Mouse (Mus musculus) midbrain, embryonic 13.5 days (tissue): ENCODE results near the gene Vmn1r40. TPM values are rescaled to one million over a fixed set of nuclear protein-coding genes. Genes with fewer than 3 reads are reported as not detected.

Experiments used
- ATAC-seq: fragments of 200-750 bp; cut with Nextera tagmentation; 2 replicates; pipeline ENCODE4 v1.8.0; 2017; ENCODE audit warnings: mild to moderate bottlenecking, moderate TSS enrichment, moderate library complexity
- H3K27ac ChIP-seq: fragments of 300-500 bp; sonication (generic); 2 replicates; pipeline ENCODE4 v1.5.1; 2015; ENCODE audit warnings: inconsistent platforms, mild to moderate bottlenecking, moderate library complexity
- H3K27me3 ChIP-seq: fragments of 300-500 bp; sonication (generic); 2 replicates; pipeline ENCODE4 v1.6.1; 2015; ENCODE audit warnings: mild to moderate bottlenecking, inconsistent platforms
- H3K36me3 ChIP-seq: fragments of 300-500 bp; sonication (generic); 2 replicates; pipeline ENCODE4 v1.6.1; 2015; ENCODE audit warnings: mild to moderate bottlenecking, inconsistent platforms
- H3K4me1 ChIP-seq: fragments of 300-500 bp; sonication (generic); replicated peaks from 2 replicates; pipeline ENCODE4 v1.6.1; 2015; ENCODE audit warnings: inconsistent platforms
- H3K4me2 ChIP-seq: fragments of 300-500 bp; sonication (generic); replicated peaks from 2 replicates; pipeline ENCODE4 v1.6.1; 2015; ENCODE audit warnings: moderate library complexity, mild to moderate bottlenecking, inconsistent platforms
- H3K4me3 ChIP-seq: fragments of 300-500 bp; sonication (generic); replicated peaks from 2 replicates; pipeline ENCODE4 v1.5.1; 2015; ENCODE audit warnings: mild to moderate bottlenecking, inconsistent platforms
- H3K9ac ChIP-seq: fragments of 300-500 bp; sonication (generic); replicated peaks from 2 replicates; pipeline ENCODE4 v1.6.1; 2015; ENCODE audit warnings: mild to moderate bottlenecking, inconsistent platforms
- H3K9me3 ChIP-seq: fragments of 300-500 bp; sonication (generic); 2 replicates; pipeline ENCODE4 v1.6.1; 2016; ENCODE audit warnings: mild to moderate bottlenecking, inconsistent platforms
- WGBS: fragments of 180-500 bp; shearing (Covaris S2); methylation state at CpG from one replicate; pipeline ENCODE4 v1.1.7; 2015; 5-methylcytosine and 5-hydroxymethylcytosine counted together
- polyA plus RNA-seq: library from polyadenylated mRNA; unstranded; fragments of >200 nt; fragmentation: Nextera tagmentation; extraction: Ambion mirVana; gene quantifications from 2 replicates; pipeline ENCODE4 v1.2.1, GENCODE M21; 2015

Gene Vmn1r40
- polyA plus RNA-seq, 1 experiment from 2014 or later, result not detected

GRCm38 (mm10) chr6:89673135-89673780 lies 34.1 kb upstream of the Vmn1r40 start:
- 88% methylated on average over 11 of the region's 11 CpGs for WGBS

GRCm38 (mm10) chr6:89678522-89678921 lies 28.8 kb upstream of the Vmn1r40 start:
- Histone ChIP-seq H3K9me3 (no peaks in the 10 kb centered on the region), H3K27ac (no peak overlapping the region), H3K27me3 (no peaks in the 10 kb centered on the region), H3K4me3 (no peak overlapping the region), H3K9ac (no peak overlapping the region), H3K36me3 (peaks cover 26% of the 10 kb centered on the region), H3K4me2 (no peak overlapping the region), H3K4me1 (no peaks in the 10 kb centered on the region)
- 72% methylated on average over 4 of the region's 4 CpGs for WGBS
- no peak for ATAC-seq

More at GRCm38 (mm10) chr6:89673135-89673780, 34.1 kb upstream of the Vmn1r40 start:
- no peaks in the 10 kb centered on the region for H3K9me3 ChIP-seq
- no peak overlapping the region for H3K27ac ChIP-seq
- no peaks in the 10 kb centered on the region for H3K4me1 ChIP-seq
- no peaks in the 10 kb centered on the region for H3K27me3 ChIP-seq
- H3K36me3 ChIP-seq, result peaks cover 30% of the 10 kb centered on the region
- H3K4me2 ChIP-seq, result no peak overlapping the region
- no peak overlapping the region for H3K9ac ChIP-seq
- H3K4me3 ChIP-seq, result no peak overlapping the region
- ATAC-seq, result no peak

- Histone ChIP-seq H3K27ac (no peak overlapping the region), H3K36me3 (peaks cover 18% of the 10 kb centered on the region), H3K4me3 (no peak overlapping the region), H3K4me1 (no peaks in the 10 kb centered on the region), H3K4me2 (no peak overlapping the region), H3K9ac (no peak overlapping the region), H3K9me3 (no peaks in the 10 kb centered on the region), H3K27me3 (no peaks in the 10 kb centered on the region)
- 26% methylated on average over 10 of the region's 10 CpGs for WGBS
- ATAC-seq, result peak; percentile 77
These were observed 28.0 kb upstream of the Vmn1r40 start for GRCm38 (mm10) chr6:89679291-89679835.

- 8% methylated on average over 8 of the region's 8 CpGs for WGBS
- H3K9me3 ChIP-seq, result no peaks in the 10 kb centered on the region
- peak; percentile 44; the same call in 1 of the 2 replicates for ATAC-seq
- no peak overlapping the region for H3K27ac ChIP-seq
- H3K27me3 ChIP-seq, result no peaks in the 10 kb centered on the region
- H3K4me1 ChIP-seq, result no peaks in the 10 kb centered on the region
- no peak overlapping the region for H3K9ac ChIP-seq
- peaks cover 10% of the 10 kb centered on the region for H3K36me3 ChIP-seq
- H3K4me3 ChIP-seq, result no peak overlapping the region
- H3K4me2 ChIP-seq, result no peak overlapping the region
These were observed 27.2 kb upstream of the Vmn1r40 start for GRCm38 (mm10) chr6:89680155-89680554.

- Histone ChIP-seq H3K4me2 (no peak overlapping the region), H3K27me3 (no peaks in the 10 kb centered on the region), H3K27ac (no peak overlapping the region), H3K9ac (no peak overlapping the region), H3K4me3 (no peak overlapping the region), H3K9me3 (no peaks in the 10 kb centered on the region), H3K4me1 (no peaks in the 10 kb centered on the region), H3K36me3 (no peaks in the 10 kb centered on the region)
- 73% methylated on average over 1 of the region's 1 CpGs for WGBS
- ATAC-seq, result no peak
These were observed 23.1 kb upstream of the Vmn1r40 start for GRCm38 (mm10) chr6:89684231-89684630.

- no peaks in the 10 kb centered on the region for H3K36me3 ChIP-seq
- no peaks in the 10 kb centered on the region for H3K9me3 ChIP-seq
- no peaks in the 10 kb centered on the region for H3K27me3 ChIP-seq
- no peak overlapping the region for H3K9ac ChIP-seq
- no peaks in the 10 kb centered on the region for H3K4me1 ChIP-seq
- 76% methylated on average over 1 of the region's 1 CpGs for WGBS
- no peak for ATAC-seq
- H3K4me3 ChIP-seq, result no peak overlapping the region
- H3K27ac ChIP-seq, result no peak overlapping the region
- H3K4me2 ChIP-seq, result no peak overlapping the region
These were observed 20.2 kb upstream of the Vmn1r40 start for GRCm38 (mm10) chr6:89687100-89687499.

- no peak overlapping the region for H3K4me3 ChIP-seq
- H3K4me2 ChIP-seq, result no peak overlapping the region
- H3K36me3 ChIP-seq, result no peaks in the 10 kb centered on the region
- peaks cover 2% of the 10 kb centered on the region; the same call in 1 of the 2 replicates for H3K9me3 ChIP-seq
- WGBS, result 61% methylated on average over 2 of the region's 2 CpGs
- no peaks in the 10 kb centered on the region for H3K27me3 ChIP-seq
- no peak for ATAC-seq
- no peak overlapping the region for H3K9ac ChIP-seq
- H3K4me1 ChIP-seq, result no peaks in the 10 kb centered on the region
- no peak overlapping the region for H3K27ac ChIP-seq
These were observed 716 bp upstream of the Vmn1r40 start for GRCm38 (mm10) chr6:89706624-89707023.

- Histone ChIP-seq H3K4me1 (no peaks in the 10 kb centered on the region), H3K4me3 (no peak overlapping the region), H3K4me2 (no peak overlapping the region), H3K36me3 (no peaks in the 10 kb centered on the region), H3K27me3 (no peaks in the 10 kb centered on the region), H3K9me3 (peaks cover 3% of the 10 kb centered on the region; the same call in 1 of the 2 replicates), H3K9ac (no peak overlapping the region), H3K27ac (no peak overlapping the region)
- no peak for ATAC-seq
These were observed 10.7 kb downstream of the Vmn1r40 start for GRCm38 (mm10) chr6:89718051-89718450.

GRCm38 (mm10) chr6:89740466-89740865 lies 33.1 kb downstream of the Vmn1r40 start, which contains the start of gene Vmn1r41:
Gene Vmn1r41 (plus strand): TSS chr6:89740766.
- H3K4me1 ChIP-seq, result no peaks in the 10 kb centered on the region

GRCm38 (mm10) chr6:89742811-89743210 lies 35.5 kb downstream of the Vmn1r40 start:
- no peak overlapping the region for H3K9ac ChIP-seq
- H3K4me3 ChIP-seq, result no peak overlapping the region
- no peak for ATAC-seq
- H3K27me3 ChIP-seq, result no peaks in the 10 kb centered on the region
- H3K27ac ChIP-seq, result no peak overlapping the region
- H3K9me3 ChIP-seq, result no peaks in the 10 kb centered on the region
- H3K4me1 ChIP-seq, result no peaks in the 10 kb centered on the region
- H3K4me2 ChIP-seq, result no peak overlapping the region
- H3K36me3 ChIP-seq, result no peaks in the 10 kb centered on the region

More at GRCm38 (mm10) chr6:89740466-89740865, 33.1 kb downstream of the Vmn1r40 start, which contains the start of gene Vmn1r41:
- no peaks in the 10 kb centered on the region for H3K27me3 ChIP-seq
- H3K36me3 ChIP-seq, result no peaks in the 10 kb centered on the region
- H3K4me2 ChIP-seq, result no peak within 1 kb of the TSS
- no peaks in the 10 kb centered on the region for H3K9me3 ChIP-seq
- no peak within 1 kb of the TSS for H3K9ac ChIP-seq
- no peak within 1 kb of the TSS for H3K27ac ChIP-seq
- H3K4me3 ChIP-seq, result no peak within 1 kb of the TSS
- no peak for ATAC-seq
